Mouse (Mus musculus): ENCODE results near the gene Glis3. TPM values are rescaled to one million over a fixed set of nuclear protein-coding genes. Genes with fewer than 3 reads are reported as not detected.

The Glis3 gene
- total and polyA plus RNA-seq, 2 experiments from 2014 or later: 1.8 to 16.2 TPM

DNA sequence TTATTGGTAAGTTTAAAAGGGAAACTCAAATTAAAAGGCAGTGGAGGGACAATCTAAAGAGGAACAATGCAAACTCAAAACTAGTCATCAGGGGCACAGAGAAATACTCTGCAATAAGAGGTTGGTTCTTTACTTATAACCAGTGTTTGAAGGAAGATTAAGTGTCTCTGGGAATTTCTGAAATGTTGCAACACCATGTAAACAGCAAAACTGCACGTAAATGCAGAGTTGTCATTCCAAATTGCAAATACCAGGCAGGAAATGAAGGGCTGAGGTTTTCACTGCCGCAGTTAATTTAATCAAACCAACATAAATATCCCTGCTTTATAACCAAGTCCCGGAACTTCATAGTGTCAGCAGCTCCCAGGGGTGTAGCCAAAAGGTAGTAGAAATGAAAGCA is 342.3 kb downstream of the Glis3 start:
- no peak overlapping the region for H3K9ac ChIP-seq (replicated peaks; ENCODE audit: low read length)
- H3K4me1 ChIP-seq (ENCODE audit: insufficient read depth, low read length): peaks cover 14% of the 10 kb centered on the region
- H3K27ac ChIP-seq: no peak overlapping the region
- no peak overlapping the region for H3K4me2 ChIP-seq (ENCODE audit: low read depth, low read length)
- no peaks in the 10 kb centered on the region for H3K27me3 ChIP-seq (ENCODE audit: insufficient read depth, low read length)
- no peak overlapping the region for H3K4me3 ChIP-seq (ENCODE audit: low read length)
- H3K9me3 ChIP-seq (ENCODE audit: low read length): no peaks in the 10 kb centered on the region
- ATAC-seq (no peak), DNase-seq (ENCODE audit: low spot score) (no peak)
- no peaks in the 10 kb centered on the region for H3K36me3 ChIP-seq (ENCODE audit: insufficient read depth, low read length)
- 45% methylated on average over 3 of the region's 3 CpGs for WGBS
- no peak for TF ChIP-seq CTCF (IDR thresholded peaks at IDR 0.05; ENCODE audit: low read depth)

DNA sequence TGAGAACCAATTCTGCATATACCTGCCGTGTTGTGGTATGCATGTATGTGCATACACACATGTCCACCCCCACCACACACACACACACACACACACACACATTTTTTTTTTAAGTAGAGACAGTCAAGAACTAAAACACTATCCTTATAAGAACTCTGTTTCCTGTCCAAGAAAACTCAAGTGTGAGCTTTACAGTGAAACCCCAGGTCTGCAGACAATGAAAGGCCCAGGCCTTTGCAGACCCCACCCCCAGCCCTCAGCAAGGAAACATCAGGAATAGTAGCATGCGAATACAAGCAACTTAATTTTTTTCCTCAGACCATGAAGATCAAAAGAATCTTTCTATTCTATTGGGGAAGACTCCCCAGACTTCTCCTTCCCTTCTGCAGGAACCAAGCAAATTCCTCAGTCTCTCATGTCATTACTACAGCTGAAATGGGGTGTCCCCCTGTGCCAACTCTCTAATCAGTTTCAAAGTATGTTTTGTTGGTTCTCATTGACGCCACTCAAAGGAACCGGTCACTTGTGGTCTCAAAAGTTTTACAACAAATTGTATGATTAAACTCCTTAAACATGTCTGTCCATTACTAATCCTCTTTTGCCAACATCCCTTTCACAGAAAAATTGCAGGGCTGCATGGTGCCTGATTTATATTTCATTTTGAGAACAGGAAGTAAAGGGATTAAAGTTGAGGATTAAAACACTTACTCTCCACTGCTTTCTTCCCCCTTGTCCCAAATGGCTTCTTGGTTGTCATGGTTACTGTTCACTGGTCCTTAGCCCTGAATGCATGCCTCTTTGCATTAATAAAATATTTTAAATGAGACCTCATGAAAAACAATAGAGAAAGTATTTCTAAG is 343.0 kb downstream of the Glis3 start:
- Histone ChIP-seq H3K9me3 (ENCODE audit: low read length) (no peaks in the 10 kb centered on the region), H3K9ac (replicated peaks; ENCODE audit: low read length) (no peak overlapping the region), H3K4me2 (ENCODE audit: low read depth, low read length) (no peak overlapping the region), H3K4me1 (ENCODE audit: insufficient read depth, low read length) (peaks cover 14% of the 10 kb centered on the region), H3K27me3 (ENCODE audit: insufficient read depth, low read length) (no peaks in the 10 kb centered on the region), H3K27ac (no peak overlapping the region), H3K4me3 (ENCODE audit: low read length) (no peak overlapping the region), H3K36me3 (ENCODE audit: insufficient read depth, low read length) (no peaks in the 10 kb centered on the region)
- no peak for TF ChIP-seq CTCF (IDR thresholded peaks at IDR 0.05; ENCODE audit: low read depth)
- 36% methylated on average over 4 of the region's 4 CpGs for WGBS
- DNase-seq (ENCODE audit: low spot score) (no peak), ATAC-seq (no peak)

DNA sequence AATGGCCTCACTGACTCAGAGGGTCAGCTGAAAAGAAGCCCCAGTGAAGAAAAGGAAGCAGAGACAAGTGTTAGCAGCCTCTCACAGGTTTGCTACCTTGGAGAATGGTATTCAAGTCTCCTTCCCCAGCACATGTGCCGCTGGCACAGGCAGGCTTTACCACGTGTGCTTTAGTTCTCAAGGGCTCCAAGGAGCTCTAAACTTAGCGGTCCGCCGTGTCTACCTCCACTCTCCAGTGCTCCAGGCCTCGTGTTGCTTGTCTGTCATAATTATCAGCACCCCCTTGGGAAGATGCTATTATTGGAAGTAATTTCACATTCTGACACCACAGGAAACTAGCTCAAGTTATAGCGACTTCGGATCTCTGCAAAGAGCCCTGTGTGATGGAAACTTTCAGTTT is 344.0 kb downstream of the Glis3 start:
- Histone ChIP-seq H3K36me3 (ENCODE audit: insufficient read depth, low read length) (no peaks in the 10 kb centered on the region), H3K9me3 (ENCODE audit: low read length) (no peaks in the 10 kb centered on the region), H3K4me1 (ENCODE audit: insufficient read depth, low read length) (peaks cover 14% of the 10 kb centered on the region), H3K27ac (no peak overlapping the region), H3K9ac (replicated peaks; ENCODE audit: low read length) (no peak overlapping the region), H3K4me2 (ENCODE audit: low read depth, low read length) (no peak overlapping the region), H3K27me3 (ENCODE audit: insufficient read depth, low read length) (no peaks in the 10 kb centered on the region), H3K4me3 (ENCODE audit: low read length) (no peak overlapping the region)
- TF ChIP-seq CTCF (IDR thresholded peaks at IDR 0.05; ENCODE audit: low read depth): no peak
- ATAC-seq (no peak), DNase-seq (ENCODE audit: low spot score) (peak; percentile 14)
- WGBS: 32% methylated on average over 8 of the region's 8 CpGs

DNA sequence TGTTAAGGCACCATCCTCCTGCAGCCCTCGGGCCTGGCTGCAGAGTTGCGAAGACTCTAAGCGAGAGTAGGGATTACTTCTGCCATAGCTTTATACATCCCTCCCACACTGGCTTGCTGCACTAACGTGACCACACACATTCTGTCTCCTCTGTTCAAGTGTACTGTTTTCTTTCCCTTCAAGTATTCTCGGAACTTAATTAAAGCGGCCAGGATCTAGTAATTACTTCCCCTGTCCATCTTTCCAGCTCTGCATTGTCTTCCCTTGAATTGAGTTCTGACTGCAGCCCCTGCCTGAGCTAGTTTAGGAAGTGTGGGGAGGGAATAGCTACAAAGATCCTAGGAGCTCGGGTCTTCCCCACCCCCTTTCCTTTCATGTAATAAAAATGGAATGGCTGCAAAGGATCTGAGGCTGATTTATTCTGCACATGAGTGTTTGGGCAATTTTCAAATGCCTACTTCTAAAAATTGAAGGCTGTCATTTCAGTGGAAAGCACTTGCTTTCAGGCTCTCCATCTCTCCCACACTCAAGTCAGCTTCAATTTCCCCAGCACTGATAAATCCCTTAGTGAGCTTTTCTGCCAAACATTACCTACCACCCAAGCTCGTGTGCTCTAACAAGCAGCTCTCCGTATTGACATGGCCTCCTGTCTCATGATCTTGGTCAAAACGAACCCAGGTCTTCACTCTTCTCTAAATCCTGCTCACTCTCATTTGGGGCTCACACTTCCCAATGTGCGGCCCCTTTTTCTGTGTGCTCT is 346.7 kb downstream of the Glis3 start:
- no peak overlapping the region; the same call in 1 of the 2 replicates for H3K27ac ChIP-seq
- H3K4me2 ChIP-seq (ENCODE audit: low read depth, low read length): no peak overlapping the region
- ATAC-seq (0 out of 2 replicates have a peak, but pooled peaks have one; percentile 24), DNase-seq (ENCODE audit: low spot score) (no peak)
- H3K4me1 ChIP-seq (ENCODE audit: insufficient read depth, low read length): peaks cover 14% of the 10 kb centered on the region
- no peaks in the 10 kb centered on the region for H3K36me3 ChIP-seq (ENCODE audit: insufficient read depth, low read length)
- no peaks in the 10 kb centered on the region for H3K27me3 ChIP-seq (ENCODE audit: insufficient read depth, low read length)
- H3K9ac ChIP-seq (replicated peaks; ENCODE audit: low read length): no peak overlapping the region
- H3K9me3 ChIP-seq (ENCODE audit: low read length): no peaks in the 10 kb centered on the region
- H3K4me3 ChIP-seq (ENCODE audit: low read length): no peak overlapping the region
- 30% methylated on average over 11 of the region's 11 CpGs for WGBS
- TF ChIP-seq CTCF (IDR thresholded peaks at IDR 0.05; ENCODE audit: low read depth): no peak

DNA sequence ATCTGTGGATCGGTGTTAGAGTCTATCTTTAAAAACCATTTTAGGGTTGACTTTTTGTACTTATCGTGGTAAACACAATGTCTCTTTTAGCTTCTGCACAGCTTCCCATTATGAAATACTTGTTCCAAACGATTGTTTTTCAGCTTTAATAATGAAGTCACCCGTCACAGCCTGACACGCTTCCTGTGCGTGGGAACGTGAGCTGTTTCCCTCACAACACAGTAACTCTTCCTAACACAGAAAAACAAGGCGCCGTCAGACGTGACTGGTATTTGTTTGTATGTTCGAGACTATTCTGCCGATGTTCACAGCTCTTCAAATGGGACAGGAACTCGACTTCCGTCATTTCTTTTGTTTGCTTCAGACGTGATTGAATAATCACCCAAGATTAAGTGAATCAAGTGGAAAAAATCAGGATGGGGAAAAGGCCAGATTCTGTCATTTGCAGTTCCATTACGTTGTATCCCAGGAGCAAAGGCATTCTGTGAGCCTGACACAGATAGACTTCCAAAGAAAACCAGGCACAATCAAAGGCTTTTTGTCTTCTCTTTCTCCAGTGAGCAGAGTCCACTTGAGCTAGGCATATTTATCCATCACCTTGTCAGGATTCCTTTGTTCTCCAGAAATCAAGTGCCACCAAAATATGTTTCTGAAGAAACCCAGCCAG is 351.3 kb downstream of the Glis3 start:
- no peak for ATAC-seq
- no peak overlapping the region for H3K27ac ChIP-seq
- H3K4me2 ChIP-seq (ENCODE audit: low read depth, low read length): no peak overlapping the region; the same call in 1 of the 2 replicates
- H3K4me3 ChIP-seq (ENCODE audit: low read length): no peak overlapping the region
- no peak overlapping the region for H3K9ac ChIP-seq (replicated peaks; ENCODE audit: low read length)
- H3K4me1 ChIP-seq (ENCODE audit: insufficient read depth, low read length): no peaks in the 10 kb centered on the region; the same call in 1 of the 2 replicates
- no peak for DNase-seq (ENCODE audit: low spot score)
- no peaks in the 10 kb centered on the region for H3K27me3 ChIP-seq (ENCODE audit: insufficient read depth, low read length)
- H3K9me3 ChIP-seq (ENCODE audit: low read length): no peaks in the 10 kb centered on the region
- TF ChIP-seq CTCF (IDR thresholded peaks at IDR 0.05; ENCODE audit: low read depth): no peak
- H3K36me3 ChIP-seq (ENCODE audit: insufficient read depth, low read length): no peaks in the 10 kb centered on the region
- 25% methylated on average over 16 of the region's 16 CpGs for WGBS

DNA sequence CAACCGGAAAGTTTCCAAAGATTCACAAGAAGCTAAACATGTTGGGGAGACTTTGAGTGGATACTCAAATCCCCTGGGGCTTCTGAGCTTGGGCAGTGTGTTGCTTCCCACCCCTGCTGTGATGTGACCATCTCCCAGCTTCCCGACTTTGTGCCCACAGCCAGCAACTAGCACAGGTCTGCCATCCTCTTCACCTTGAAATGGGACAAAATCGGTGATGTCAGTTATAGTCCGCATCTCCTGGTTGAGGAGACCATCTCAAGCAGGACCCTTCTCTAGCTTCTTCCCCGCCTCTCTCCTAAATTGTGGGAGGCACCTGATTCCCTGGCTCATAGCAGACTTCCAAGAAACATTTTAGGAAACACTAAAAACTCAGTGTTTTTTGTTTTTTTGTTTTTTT is 352.3 kb downstream of the Glis3 start:
- no peaks in the 10 kb centered on the region for H3K36me3 ChIP-seq (ENCODE audit: insufficient read depth, low read length)
- H3K4me1 ChIP-seq (ENCODE audit: insufficient read depth, low read length): no peaks in the 10 kb centered on the region
- TF ChIP-seq CTCF (IDR thresholded peaks at IDR 0.05; ENCODE audit: low read depth): no peak
- no peaks in the 10 kb centered on the region for H3K27me3 ChIP-seq (ENCODE audit: insufficient read depth, low read length)
- no peak overlapping the region for H3K4me3 ChIP-seq (ENCODE audit: low read length)
- no peak for DNase-seq (ENCODE audit: low spot score)
- no peak overlapping the region for H3K4me2 ChIP-seq (ENCODE audit: low read depth, low read length)
- H3K9ac ChIP-seq (replicated peaks; ENCODE audit: low read length): no peak overlapping the region
- H3K9me3 ChIP-seq (ENCODE audit: low read length): no peaks in the 10 kb centered on the region
- ATAC-seq: no peak
- H3K27ac ChIP-seq: no peak overlapping the region
- 89% methylated on average over 5 of the region's 5 CpGs for WGBS

All from hindbrain, postnatal 0 days (tissue).